Mouse (Mus musculus) brain, embryonic 14.5 days (tissue): ENCODE measurements at regions not wholly inside any gene's neighbourhood (a gene's known extent, or its start where the extent isn't known, plus 50 kb on each side); places are given as distances from the start of the nearest gene placed in this dataset.

Experiments
- DNase-seq: peaks from one replicate; pipeline ENCODE4 v3.0.0-alpha.2; 2011; ENCODE audit warnings: low read depth
- CTCF ChIP-seq: fragments of 200-500 bp; IDR thresholded peaks from 2 replicates; pipeline ENCODE4 v1.5.1; 2012; ENCODE audit warnings: inconsistent platforms, mild to moderate bottlenecking, moderate library complexity, borderline replicate concordance; ENCODE audit not compliant: insufficient read depth, insufficient read length; ENCODE audit errors: extremely low read depth
- POLR2A ChIP-seq: fragments of 200-500 bp; IDR thresholded peaks from 2 replicates; pipeline ENCODE4 v1.6.1; 2012; ENCODE audit warnings: mild to moderate bottlenecking, inconsistent platforms, borderline replicate concordance; ENCODE audit not compliant: poor library complexity, insufficient read depth, insufficient read length, severe bottlenecking; ENCODE audit errors: extremely low read depth

GRCm38 (mm10) chr14:76686762-76687453, 130.2 kb upstream of the Serp2 start:
- peak; percentile 40 for DNase-seq
- no peak for TF ChIP-seq POLR2A
- no peak for TF ChIP-seq CTCF

GRCm38 (mm10) chr14:76685830-76686761, 129.4 kb upstream of the Serp2 start:
- TF ChIP-seq POLR2A (no peak), CTCF (no peak)
- DNase-seq: peak; percentile 62

GRCm38 (mm10) chr14:76684327-76684726, 127.6 kb upstream of the Serp2 start:
- TF ChIP-seq CTCF (no peak), POLR2A (no peak)
- DNase-seq: no peak

GRCm38 (mm10) chr14:76681581-76682377, 125.1 kb upstream of the Serp2 start:
- TF ChIP-seq POLR2A (no peak), CTCF (no peak)
- peak; percentile 81 for DNase-seq

- peak; percentile 39 for DNase-seq
- TF ChIP-seq CTCF (no peak), POLR2A (no peak)
These were observed 121.9 kb upstream of the Serp2 start for GRCm38 (mm10) chr14:76678512-76679134.

- DNase-seq: peak; percentile 53
- TF ChIP-seq CTCF (no peak), POLR2A (no peak)
These were observed 118.3 kb upstream of the Serp2 start for GRCm38 (mm10) chr14:76674949-76675348.

- DNase-seq: no peak
- TF ChIP-seq POLR2A: no peak
- no peak for TF ChIP-seq CTCF
These were observed 117.1 kb upstream of the Serp2 start for GRCm38 (mm10) chr14:76673671-76674331.

- no peak for TF ChIP-seq CTCF
These were observed 116.2 kb upstream of the Serp2 start for GRCm38 (mm10) chr14:76672899-76673298.

GRCm38 (mm10) chr14:76672442-76672841, 115.8 kb upstream of the Serp2 start:
- no peak for TF ChIP-seq POLR2A
- no peak for TF ChIP-seq CTCF
- DNase-seq: no peak

More at GRCm38 (mm10) chr14:76672899-76673298, 116.2 kb upstream of the Serp2 start:
- DNase-seq: no peak

- TF ChIP-seq POLR2A: no peak
- TF ChIP-seq CTCF: no peak
- DNase-seq: no peak
These were observed 114.3 kb upstream of the Serp2 start for GRCm38 (mm10) chr14:76671023-76671422.

GRCm38 (mm10) chr14:76665754-76666371, 109.2 kb upstream of the Serp2 start:
- TF ChIP-seq POLR2A: no peak
- no peak for TF ChIP-seq CTCF

More at GRCm38 (mm10) chr14:76665754-76666371, 109.2 kb upstream of the Serp2 start:
- DNase-seq: no peak
